Mouse (Mus musculus) thymus, postnatal 0 days (tissue): ENCODE data around the gene Wnt5b. TPM values are rescaled to one million over a fixed set of nuclear protein-coding genes. Genes with fewer than 3 reads are reported as not detected.
A peak's percentile ranks its signal among the peaks of the same experiment; 100 is the strongest.

Experiments
- DNase-seq: peaks from one replicate; pipeline ENCODE4 v3.0.0-alpha.2; 2015; ENCODE audit warnings: low spot score
- polyA plus RNA-seq: library from polyadenylated mRNA; unstranded; fragments of >200 nt; fragmentation: Nextera tagmentation; extraction: Ambion mirVana; gene quantifications from 2 replicates; pipeline ENCODE4 v1.2.1, GENCODE M21; 2015

Wnt5b gene
- 3.9 and 4.6 TPM in 2 replicates for polyA plus RNA-seq

GRCm38 (mm10) chr6:119543803-119544517 is at the start of gene Wnt5b:
Gene Wnt5b, minus strand, starts transcription at chr6:119544347.
- DNase-seq, result peak; percentile 35

GRCm38 (mm10) chr6:119590872-119591271 is 46.7 kb upstream of the Wnt5b start:
- DNase-seq, result no peak

- DNase-seq, result no peak
These were observed 43.8 kb upstream of the Wnt5b start for GRCm38 (mm10) chr6:119587897-119588296.

- DNase-seq, result no peak
These were observed 43.3 kb upstream of the Wnt5b start for GRCm38 (mm10) chr6:119587454-119587853.

GRCm38 (mm10) chr6:119585652-119586375 is 41.7 kb upstream of the Wnt5b start:
- DNase-seq, result no peak

GRCm38 (mm10) chr6:119584061-119584460 is 39.9 kb upstream of the Wnt5b start:
- DNase-seq, result no peak

GRCm38 (mm10) chr6:119583165-119583564 is 39.0 kb upstream of the Wnt5b start:
- no peak for DNase-seq

- no peak for DNase-seq
These were observed 32.6 kb upstream of the Wnt5b start for GRCm38 (mm10) chr6:119576706-119577105.

GRCm38 (mm10) chr6:119575331-119575730 is 31.2 kb upstream of the Wnt5b start:
- DNase-seq, result no peak

GRCm38 (mm10) chr6:119572296-119572695 is 28.1 kb upstream of the Wnt5b start:
- DNase-seq, result no peak

GRCm38 (mm10) chr6:119570797-119571196 is 26.6 kb upstream of the Wnt5b start:
- peak; percentile 57 for DNase-seq

- DNase-seq, result no peak
These were observed 24.2 kb upstream of the Wnt5b start for GRCm38 (mm10) chr6:119568339-119568738.

- no peak for DNase-seq
These were observed 21.6 kb upstream of the Wnt5b start for GRCm38 (mm10) chr6:119565451-119566379.

- DNase-seq, result no peak
These were observed 18.4 kb upstream of the Wnt5b start for GRCm38 (mm10) chr6:119562558-119562957.

GRCm38 (mm10) chr6:119558855-119559254 is 14.7 kb upstream of the Wnt5b start:
- DNase-seq, result no peak

- DNase-seq, result no peak
These were observed 10.3 kb upstream of the Wnt5b start for GRCm38 (mm10) chr6:119554439-119554838.

- no peak for DNase-seq
These were observed 344 bp upstream of the Wnt5b start for GRCm38 (mm10) chr6:119544518-119544864.

GRCm38 (mm10) chr6:119543456-119543802 is 718 bp downstream of the Wnt5b start:
- peak; percentile 26 for DNase-seq

- no peak for DNase-seq
These were observed 8.3 kb downstream of the Wnt5b start for GRCm38 (mm10) chr6:119535867-119536266.

- no peak for DNase-seq
These were observed 10.9 kb downstream of the Wnt5b start for GRCm38 (mm10) chr6:119533170-119533709.

GRCm38 (mm10) chr6:119529659-119530058 is 14.5 kb downstream of the Wnt5b start:
- DNase-seq, result no peak

GRCm38 (mm10) chr6:119526498-119526897 is 17.6 kb downstream of the Wnt5b start:
- DNase-seq, result no peak
